Mouse (Mus musculus): ENCODE measurements around the gene Zfp61.
A peak's percentile ranks its signal among the peaks of the same experiment; 100 is the strongest.

Zfp61 gene

GRCm38 (mm10) chr7:24300771-24301282 lies at the start of gene Zfp61:
TSS of gene Zfp61 (minus strand) at chr7:24301232.
- peak; percentile 85 for DNase-seq (ENCODE audit: extremely low spot score)

DNA sequence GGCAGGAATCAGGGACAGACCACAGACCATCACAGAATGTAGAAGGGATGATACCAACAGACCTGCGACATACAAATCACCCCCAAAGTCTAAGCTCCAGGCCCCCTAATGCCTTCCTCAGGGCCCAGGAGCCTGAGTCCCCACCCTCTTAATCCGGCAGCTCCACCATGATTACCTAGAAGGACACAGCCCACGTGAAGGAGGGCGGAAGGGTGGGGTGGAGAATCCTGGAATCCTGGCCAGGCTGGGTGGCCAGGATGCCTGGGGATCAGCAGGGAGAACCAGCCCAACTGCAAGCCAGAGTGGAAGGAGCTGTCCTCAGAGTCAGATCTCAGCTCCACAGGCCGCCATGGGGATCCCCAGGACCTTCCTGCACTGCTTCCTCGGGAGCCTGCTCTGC lies 47.9 kb upstream of the Zfp61 start, which contains the start of gene Lypd5:
Gene Lypd5 (plus strand): TSS at position 301 of the 400 bp plus-strand sequence.
- DNase-seq (ENCODE audit: extremely low spot score): no peak

DNA sequence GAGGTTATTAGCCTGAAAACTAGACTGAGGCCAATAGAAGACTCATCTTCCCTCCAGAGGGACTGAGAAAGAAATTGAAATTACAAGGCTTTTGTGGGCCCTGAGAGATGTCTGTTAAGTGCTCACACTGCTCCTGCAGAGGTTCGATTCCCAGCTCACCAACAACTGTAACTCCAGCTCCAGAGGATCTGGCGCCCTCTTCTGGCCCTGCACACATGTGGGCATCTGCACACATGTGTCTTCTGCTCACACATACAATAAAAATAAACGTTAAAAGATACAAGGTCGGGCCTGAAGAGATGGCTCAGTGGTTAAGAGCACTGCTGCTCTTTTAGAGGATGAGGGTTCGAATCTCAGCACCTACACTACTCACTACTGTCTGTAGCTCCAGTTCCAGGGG lies 45.4 kb upstream of the Zfp61 start:
- DNase-seq (ENCODE audit: extremely low spot score): no peak

DNA sequence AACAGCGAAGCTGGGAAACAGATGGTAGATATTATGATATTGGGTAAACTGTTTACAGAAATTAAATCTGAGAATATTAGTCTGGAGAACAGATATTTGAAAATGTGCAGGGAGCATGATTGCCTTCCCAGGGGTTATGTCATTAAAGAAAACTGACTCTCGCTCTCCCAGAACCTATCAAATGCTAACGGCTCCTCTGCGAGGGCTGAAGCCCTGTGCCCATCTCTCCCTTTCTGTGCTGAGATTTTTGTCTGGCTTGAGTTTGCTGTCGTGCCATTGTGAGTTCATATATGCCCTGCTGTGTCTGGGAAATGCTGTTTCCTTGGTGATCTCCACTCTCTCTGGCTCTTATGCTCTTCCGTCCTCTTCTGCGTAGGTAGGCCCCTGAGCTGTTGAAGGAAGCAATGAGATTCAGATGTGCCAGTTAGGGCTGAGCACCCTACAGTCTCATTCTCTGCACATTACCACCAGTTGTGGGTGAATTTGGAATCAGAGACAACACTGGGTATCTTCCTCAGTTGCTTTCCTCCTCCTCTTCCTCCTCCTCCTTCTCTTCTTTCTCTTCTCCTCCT lies 42.8 kb upstream of the Zfp61 start:
- no peak for DNase-seq (ENCODE audit: extremely low spot score)

- DNase-seq (ENCODE audit: extremely low spot score): no peak
Observed at GRCm38 (mm10) chr7:24338241-24338640, 37.2 kb upstream of the Zfp61 start.

DNA sequence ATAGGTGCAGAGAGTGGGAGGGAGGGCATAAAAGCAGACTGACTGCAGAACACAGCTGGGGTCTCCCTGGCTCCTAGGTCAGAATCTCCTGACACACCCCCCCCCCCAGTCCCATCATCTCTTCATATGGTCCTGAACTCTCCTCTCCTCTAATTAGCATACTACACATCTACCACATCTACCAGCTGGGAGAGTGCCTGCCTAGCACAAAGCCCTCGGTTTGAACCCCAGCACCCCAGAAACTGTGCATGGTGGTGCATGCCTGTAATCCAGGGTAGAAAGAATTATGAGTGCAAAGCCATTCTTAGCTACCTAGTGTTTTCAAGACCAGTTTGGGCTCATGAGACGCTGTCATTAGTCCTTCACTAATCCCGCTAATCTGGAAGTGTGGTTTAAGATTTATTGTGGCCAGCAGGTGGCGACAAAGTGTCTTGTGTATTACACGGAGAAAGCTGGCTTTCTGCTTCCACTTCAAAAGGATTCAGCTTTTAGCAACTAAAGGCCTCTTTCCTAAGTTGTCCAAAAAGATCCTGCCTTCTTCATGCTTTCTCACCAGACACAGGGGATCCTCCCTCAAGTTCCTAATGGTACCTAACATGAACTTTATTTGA lies 34.8 kb upstream of the Zfp61 start:
- DNase-seq (ENCODE audit: extremely low spot score): peak; percentile 47

DNA sequence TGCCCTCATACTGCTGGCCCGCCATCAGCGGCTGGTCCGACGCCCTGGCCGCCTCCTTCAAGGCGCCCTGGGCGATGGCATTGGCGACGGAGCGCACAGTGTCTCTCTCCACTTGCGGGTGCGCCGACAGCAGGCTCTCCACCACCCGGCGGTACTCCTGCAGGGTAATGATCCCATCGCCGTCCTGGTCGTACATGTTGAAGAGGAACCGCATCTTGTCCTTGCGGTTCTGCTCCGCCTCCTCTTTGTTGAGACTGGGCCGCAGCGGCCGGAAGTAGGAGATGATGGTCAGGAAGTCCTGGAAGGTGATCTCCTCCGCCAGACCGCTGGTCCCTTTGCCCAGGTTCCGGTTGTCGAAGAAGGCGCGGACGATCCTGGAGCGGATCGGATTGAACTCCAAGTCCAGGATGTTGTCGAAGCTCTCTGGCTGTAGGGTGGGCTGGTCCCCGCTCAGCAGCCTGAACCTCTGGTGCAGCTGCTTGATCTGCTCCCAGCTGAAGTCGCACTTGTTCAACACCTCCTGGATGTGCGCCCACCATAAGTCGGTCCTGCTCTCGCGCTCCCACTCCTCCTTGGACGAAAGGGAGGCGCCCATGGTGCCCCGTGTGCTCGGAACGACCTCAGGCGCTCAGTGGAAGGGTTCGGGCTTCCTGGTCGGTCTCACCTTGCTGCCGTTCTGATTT lies 32.4 kb upstream of the Zfp61 start, which contains the start of gene Tescl:
Gene Tescl (minus strand): TSS at position 633 of the 683 bp plus-strand sequence.
- DNase-seq (ENCODE audit: extremely low spot score): no peak

GRCm38 (mm10) chr7:24327281-24327975 lies 26.4 kb upstream of the Zfp61 start:
- DNase-seq (ENCODE audit: extremely low spot score): no peak

GRCm38 (mm10) chr7:24326273-24327135 lies 25.5 kb upstream of the Zfp61 start:
- no peak for DNase-seq (ENCODE audit: extremely low spot score)

- peak; percentile 56 for DNase-seq (ENCODE audit: extremely low spot score)
Observed at GRCm38 (mm10) chr7:24325675-24326128, 24.7 kb upstream of the Zfp61 start.

DNA sequence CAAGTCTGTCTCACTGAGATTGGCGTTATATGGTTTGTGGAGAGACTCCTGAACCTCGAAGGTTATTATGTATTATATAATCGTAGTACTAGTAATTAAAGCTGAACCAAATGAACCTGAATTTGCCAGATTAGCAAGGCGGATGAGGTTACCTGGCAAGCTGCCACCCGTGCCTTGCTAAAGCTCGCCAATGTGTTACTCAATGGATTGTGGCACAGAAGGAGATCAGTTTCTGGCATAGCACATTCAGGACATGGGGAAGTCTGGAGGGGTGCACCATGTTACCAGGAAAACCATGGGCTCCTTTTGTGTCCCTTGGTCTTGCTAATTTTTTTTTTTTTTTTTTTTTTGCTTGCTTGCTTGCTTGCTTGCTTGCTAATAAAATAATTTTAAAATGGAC lies 24.2 kb upstream of the Zfp61 start:
- DNase-seq (ENCODE audit: extremely low spot score): no peak

- no peak for DNase-seq (ENCODE audit: extremely low spot score)
Observed at GRCm38 (mm10) chr7:24322593-24322992, 21.6 kb upstream of the Zfp61 start.

DNA sequence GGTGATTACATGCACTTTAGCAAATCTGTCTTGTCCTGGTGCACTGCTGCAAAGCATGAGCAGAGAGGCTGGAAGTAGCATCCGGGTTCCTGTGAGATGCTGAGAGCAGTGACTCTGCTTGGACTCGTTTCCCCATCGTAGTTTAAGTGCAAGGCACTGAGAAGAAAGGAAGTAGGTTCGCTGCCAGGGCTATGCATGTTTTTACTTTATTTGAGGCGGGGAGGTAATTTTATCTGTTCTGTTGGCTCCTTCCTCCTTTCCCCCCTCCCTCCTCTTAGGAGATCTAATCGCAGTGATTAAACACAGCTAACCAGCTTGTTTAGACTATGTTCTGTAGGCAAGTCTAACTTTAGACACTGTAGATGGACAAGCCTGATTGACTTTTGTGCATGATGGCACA lies 17.9 kb upstream of the Zfp61 start:
- DNase-seq (ENCODE audit: extremely low spot score): no peak

- peak; percentile 92 for DNase-seq (ENCODE audit: extremely low spot score)
Observed at GRCm38 (mm10) chr7:24316567-24317092, 15.6 kb upstream of the Zfp61 start, which contains the start of gene Zfp94. TSS of gene Zfp94 (minus strand) at chr7:24316666.

DNA sequence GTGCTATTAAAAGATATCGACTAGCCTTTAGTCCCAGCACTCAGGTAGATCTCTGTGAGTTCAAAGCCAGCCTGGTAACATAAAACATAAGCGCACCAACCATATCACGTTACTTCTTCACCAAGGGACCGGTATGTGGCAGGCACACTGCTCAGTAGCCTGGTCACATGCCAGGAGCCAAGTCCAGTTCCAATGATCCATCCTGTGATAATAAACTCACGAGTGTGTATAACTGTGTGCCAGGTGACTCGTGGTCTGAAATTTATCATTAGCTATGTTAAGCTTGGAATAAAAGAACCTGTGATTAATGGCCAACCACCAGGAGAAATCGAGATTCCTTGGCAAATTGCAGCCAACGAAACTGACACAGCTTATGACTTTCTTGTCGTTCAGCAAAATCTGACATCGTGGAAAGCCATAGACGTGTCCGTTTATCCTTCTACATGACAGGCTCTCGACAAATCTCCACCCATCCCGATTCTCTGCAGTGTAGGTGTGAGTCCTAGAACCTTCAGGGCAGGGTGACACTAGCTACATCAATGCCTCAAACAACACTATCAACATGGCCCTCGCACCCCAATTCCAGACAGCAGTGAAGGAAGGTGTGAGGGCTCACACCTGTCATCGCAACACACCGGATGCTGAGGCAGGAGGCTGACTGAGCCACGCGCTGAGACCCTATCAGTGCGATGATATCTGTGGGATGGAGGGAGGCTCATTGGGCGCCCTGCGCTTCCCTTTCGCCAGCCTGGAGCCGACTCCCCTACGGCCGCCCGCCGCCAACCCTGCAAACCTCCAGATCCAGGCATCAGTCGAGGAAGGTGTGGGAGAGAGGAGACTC lies 14.9 kb upstream of the Zfp61 start:
- DNase-seq (ENCODE audit: extremely low spot score): no peak

- DNase-seq (ENCODE audit: extremely low spot score): peak; percentile 37
Observed at GRCm38 (mm10) chr7:24299823-24300481, 1.1 kb downstream of the Zfp61 start.

DNA sequence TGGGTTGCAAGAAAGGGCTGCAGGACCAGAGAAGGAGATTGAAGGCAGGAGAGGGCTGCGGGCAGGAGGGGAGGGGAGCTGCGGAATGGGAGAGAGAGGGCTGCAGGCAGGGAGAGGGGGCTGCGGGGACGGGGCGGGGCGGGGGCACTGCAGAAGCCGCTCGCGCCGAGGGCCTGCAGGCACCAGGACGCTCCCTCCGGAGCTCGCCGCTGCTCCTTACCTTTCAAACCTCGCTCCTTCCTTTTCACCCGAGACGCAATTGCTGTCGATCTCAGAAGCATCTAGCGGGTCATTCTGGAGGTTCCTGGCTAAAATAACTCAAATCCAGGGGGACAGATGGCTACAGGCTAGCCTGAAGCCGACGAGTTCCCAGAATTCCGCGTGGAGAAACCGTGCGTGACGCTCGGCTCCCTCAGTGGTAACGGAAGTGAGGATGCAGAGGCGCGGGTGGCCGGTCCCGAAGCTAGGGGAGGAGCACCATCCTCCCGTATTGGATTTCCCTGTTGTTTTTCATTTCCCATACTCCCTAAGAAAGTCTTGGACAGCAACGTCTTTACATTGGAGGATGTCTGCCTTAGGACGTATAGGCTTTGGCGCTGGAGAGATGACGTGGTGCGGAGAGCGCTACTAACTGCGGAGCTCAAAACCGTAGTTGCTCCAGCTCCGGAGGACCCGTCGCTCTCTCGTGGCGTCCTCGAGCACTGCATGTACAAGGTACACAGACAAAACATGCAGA lies 1.9 kb downstream of the Zfp61 start:
- peak; percentile 81 for DNase-seq (ENCODE audit: extremely low spot score)

- DNase-seq (ENCODE audit: extremely low spot score): no peak
Observed at GRCm38 (mm10) chr7:24298635-24298972, 2.4 kb downstream of the Zfp61 start.
